Mouse (Mus musculus) CH12.LX (cell line): Measurements from ENCODE around the gene Nktr. TPM values are rescaled to one million over a fixed set of nuclear protein-coding genes. Genes with fewer than 3 reads are reported as not detected.

Experiments
- DNase-seq: peaks from one replicate; pipeline ENCODE4 v3.0.0-alpha.2; 2013; ENCODE audit errors: extremely low read depth
- H3K27ac ChIP-seq: 2 replicates; pipeline ENCODE4 v1.5.1; 2012; ENCODE audit warnings: low read depth, mild to moderate bottlenecking, control low read depth, moderate library complexity; ENCODE audit not compliant: insufficient read depth
- H3K27me3 ChIP-seq: replicated peaks from 2 replicates; pipeline ENCODE3; 2012; ENCODE audit warnings: inconsistent platforms
- H3K36me3 ChIP-seq, 2 experiments: replicated peaks in 1 of 2; 2 replicates each; pipeline versions ENCODE3 to v1.6.1; 2012; ENCODE audit warnings: inconsistent platforms in 1 of 2, low read length in 1 of 2, mild to moderate bottlenecking in 1 of 2, mixed read lengths in 1 of 2, moderate library complexity in 1 of 2; ENCODE audit not compliant: control insufficient read depth in 1 of 2, insufficient read depth in 1 of 2
- H3K4me1 ChIP-seq, 2 experiments: 2 replicates each; pipeline ENCODE4 v1.6.1; 2012; ENCODE audit warnings: inconsistent platforms in 1 of 2, moderate library complexity in 1 of 2; ENCODE audit not compliant: insufficient read depth in 2 of 2, control insufficient read depth in 1 of 2
- H3K4me2 ChIP-seq: 2 replicates; pipeline ENCODE4 v1.6.1; 2012; ENCODE audit warnings: low read depth, mild to moderate bottlenecking, control low read depth; ENCODE audit not compliant: poor library complexity, insufficient read depth, severe bottlenecking
- H3K4me3 ChIP-seq, 3 experiments: fragments of 150-350 bp in 1 of 3; sonication (generic) in 1 of 3; replicated peaks in 1 of 3; 2 replicates each; pipeline versions ENCODE3 to v1.5.1; 2011 to 2012; ENCODE audit warnings: low read depth in 2 of 3, low read length in 2 of 3, mild to moderate bottlenecking in 2 of 3, moderate library complexity in 2 of 3, control low read depth in 1 of 3, improper control_type of control experiment in 1 of 3, inconsistent platforms in 1 of 3, mixed read lengths in 1 of 3; ENCODE audit not compliant: poor library complexity in 1 of 3
- H3K79me2 ChIP-seq: replicated peaks from 2 replicates; pipeline ENCODE4 v1.6.1; 2012; ENCODE audit warnings: mild to moderate bottlenecking, moderate library complexity; ENCODE audit not compliant: control insufficient read depth, poor library complexity, insufficient read depth, severe bottlenecking; ENCODE audit errors: extremely low read depth
- H3K9ac ChIP-seq: 2 replicates; pipeline ENCODE4 v1.6.1; 2012; ENCODE audit warnings: low read depth, mild to moderate bottlenecking, control low read depth, moderate library complexity; ENCODE audit not compliant: insufficient read depth
- H3K9me3 ChIP-seq: replicated peaks from 2 replicates; pipeline ENCODE3; 2012; ENCODE audit warnings: low read length, inconsistent platforms, mixed read lengths
- CHD2 ChIP-seq: IDR thresholded peaks from 2 replicates; pipeline ENCODE4 v1.6.1; 2011; ENCODE audit warnings: low read length, improper control_type of control experiment
- CTCF ChIP-seq, 2 experiments: IDR thresholded peaks in 1 of 2; conservative IDR thresholded peaks in 1 of 2; 2 replicates each; pipeline ENCODE4 v1.5.1; 2011 to 2012; ENCODE audit warnings: low read depth in 2 of 2, low read length in 2 of 2, improper control_type of control experiment in 1 of 2, inconsistent platforms in 1 of 2, mild to moderate bottlenecking in 1 of 2, moderate library complexity in 1 of 2
- E2F4 ChIP-seq: IDR thresholded peaks from 2 replicates; pipeline ENCODE4 v1.6.1; 2011; ENCODE audit warnings: low read depth, low read length, improper control_type of control experiment; ENCODE audit not compliant: insufficient replicate concordance
- ETS1 ChIP-seq: conservative IDR thresholded peaks from 2 replicates; pipeline ENCODE4 v1.6.1; 2012; ENCODE audit warnings: low read depth, mild to moderate bottlenecking, inconsistent platforms, low read length, improper control_type of control experiment, moderate library complexity
- HCFC1 ChIP-seq: IDR thresholded peaks from 2 replicates; pipeline ENCODE4 v1.6.1; 2012; ENCODE audit warnings: low read depth, mild to moderate bottlenecking, inconsistent platforms, low read length, improper control_type of control experiment
- JUN ChIP-seq: IDR thresholded peaks from 2 replicates; pipeline ENCODE4 v1.6.1; 2011; ENCODE audit warnings: low read depth, mild to moderate bottlenecking, low read length, improper control_type of control experiment, moderate library complexity; ENCODE audit not compliant: insufficient read depth
- KAT2A ChIP-seq: IDR thresholded peaks from 2 replicates; pipeline ENCODE4 v1.6.1; 2012; ENCODE audit warnings: low read length, improper control_type of control experiment, inconsistent platforms; ENCODE audit not compliant: insufficient replicate concordance
- MAFK ChIP-seq: IDR thresholded peaks from 2 replicates; pipeline ENCODE4 v1.6.1; 2011; ENCODE audit warnings: low read length, improper control_type of control experiment; ENCODE audit not compliant: insufficient replicate concordance
- MAX ChIP-seq: IDR thresholded peaks from 2 replicates; pipeline ENCODE4 v1.6.1; 2011; ENCODE audit warnings: low read length, improper control_type of control experiment
- MAZ ChIP-seq: IDR thresholded peaks from 2 replicates; pipeline ENCODE4 v1.6.1; 2012; ENCODE audit warnings: low read depth, mild to moderate bottlenecking, inconsistent platforms, low read length, improper control_type of control experiment, moderate library complexity
- MEF2A ChIP-seq: IDR thresholded peaks from 2 replicates; pipeline ENCODE4 v1.6.1; 2014; ENCODE audit warnings: low read depth, mild to moderate bottlenecking, inconsistent platforms, low read length, improper control_type of control experiment, borderline replicate concordance
- NELFE ChIP-seq: IDR thresholded peaks from 2 replicates; pipeline ENCODE4 v1.6.1; 2011; ENCODE audit warnings: low read depth, low read length, improper control_type of control experiment
- PAX5 ChIP-seq: IDR thresholded peaks from 2 replicates; pipeline ENCODE4 v1.6.1; 2012; ENCODE audit warnings: low read length, inconsistent platforms, mixed read lengths
- TBP ChIP-seq: conservative IDR thresholded peaks from 2 replicates; pipeline ENCODE4 v1.6.1; 2011; ENCODE audit warnings: low read depth, low read length, improper control_type of control experiment
- UBTF ChIP-seq: IDR thresholded peaks from 2 replicates; pipeline ENCODE4 v1.6.1; 2012; ENCODE audit warnings: low read depth, mild to moderate bottlenecking, inconsistent platforms, low read length, improper control_type of control experiment, moderate library complexity
- USF2 ChIP-seq: conservative IDR thresholded peaks from 2 replicates; pipeline ENCODE4 v1.6.1; 2011; ENCODE audit warnings: low read depth, low read length, improper control_type of control experiment
- ZC3H11A ChIP-seq: IDR thresholded peaks from 2 replicates; pipeline ENCODE4 v1.6.1; 2012; ENCODE audit warnings: low read depth, mild to moderate bottlenecking, inconsistent platforms, low read length, improper control_type of control experiment
- ZKSCAN1 ChIP-seq: IDR thresholded peaks from 2 replicates; pipeline ENCODE4 v1.6.1; 2012; ENCODE audit warnings: low read depth, inconsistent platforms, low read length, improper control_type of control experiment, borderline replicate concordance
- ZNF384 ChIP-seq: IDR thresholded peaks from 2 replicates; pipeline ENCODE4 v1.6.1; 2012; ENCODE audit warnings: low read depth, low read length, improper control_type of control experiment, inconsistent platforms
- dilution Hi-C: fragments of 300-500 bp; cut with MboI; formaldehyde crosslinking; loops from 2 replicates; pipeline ENCODE4 v1.14.3; 2020; ENCODE audit warnings: low sequenced_read_pairs; ENCODE audit not compliant: extremely low pct_unique_long_range_greater_than_20kb, extremely low pct_ligation_motif_present
- in situ Hi-C: fragments of 300-500 bp; cut with MboI; formaldehyde crosslinking; loops from 3 replicates; pipeline ENCODE4 v1.14.3; 2019; ENCODE audit warnings: low sequenced_read_pairs, low pct_ligation_motif_present, low pct_unique_long_range_greater_than_20kb, mixed read lengths
- polyA plus RNA-seq: library from polyadenylated mRNA; unstranded; fragments of >175 nt; gene quantifications from 2 replicates; pipeline ENCODE4 v1.2.1, GENCODE M21; 2012; ENCODE audit warnings: low read depth; ENCODE audit not compliant: insufficient read length
- total RNA-seq, 2 experiments: library from RNA; depleted of rRNA; stranded (reverse); fragments of 300-350 nt in 1 of 2; fragments of >200 nt in 1 of 2; gene quantifications; 2 replicates each; pipeline ENCODE4 v1.2.3; 2012 to 2014

Gene Nktr
- total and polyA plus RNA-seq, 3 experiments, result 31.0 to 65.0 (median 32.2) TPM

GRCm38 (mm10) chr9:121778066-121778624 lies 59.2 kb downstream of the Nktr start:
- in situ Hi-C loops, result no loop called here
- Histone ChIP-seq H3K4me2 (no peak overlapping the region), H3K36me3 (no peaks in the 10 kb centered on the region), H3K4me1 (no peaks in the 10 kb centered on the region), H3K4me3 (no peak overlapping the region), H3K79me2 (no peaks in the 10 kb centered on the region), H3K27ac (no peak overlapping the region), H3K9ac (no peak overlapping the region), H3K27me3 (peaks cover 30% of the 10 kb centered on the region), H3K9me3 (peaks cover 3% of the 10 kb centered on the region)
- TF ChIP-seq PAX5 (no peak), MAFK (no peak)
- dilution Hi-C loops, result no loop called here
- no peak for DNase-seq

DNA sequence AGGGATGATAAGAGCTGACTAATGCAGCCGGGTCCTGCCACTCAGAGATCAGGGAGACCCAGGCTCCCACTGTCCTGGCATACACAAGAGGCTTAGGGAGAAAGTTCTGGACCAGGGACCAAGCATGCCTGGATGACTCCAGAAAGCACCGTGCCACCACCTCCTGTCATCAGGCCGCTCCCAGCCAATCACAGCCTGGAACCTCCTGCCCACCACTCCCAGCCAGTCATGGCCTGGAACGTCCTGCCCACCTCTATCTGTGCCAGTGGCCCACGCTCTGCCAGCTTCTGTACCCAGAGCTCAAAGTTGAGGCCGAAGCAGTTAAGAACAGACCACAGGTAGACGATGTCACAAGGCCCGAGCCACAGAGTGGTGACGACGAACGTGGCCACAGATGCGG lies 65.8 kb downstream of the Nktr start:
- dilution Hi-C loops, result no loop called here
- TF ChIP-seq ZC3H11A (no peak), ZKSCAN1 (no peak), CHD2 (no peak)
- peaks cover 84% of the 10 kb centered on the region for H3K27me3 ChIP-seq

GRCm38 (mm10) chr9:121785261-121785660 lies 66.3 kb downstream of the Nktr start:
- Histone ChIP-seq H3K4me1 (peaks cover 0 to 4% of the 10 kb centered on the region in 2 experiments; a peak in 1 of 4 replicates), H3K9ac (no peak overlapping the region), H3K4me2 (no peak overlapping the region), H3K9me3 (no peaks in the 10 kb centered on the region), H3K27ac (no peak overlapping the region)
- DNase-seq, result no peak
- in situ Hi-C loops, result no loop called here
- no peak for TF ChIP-seq ZNF384
- no peak for TF ChIP-seq CTCF (conservative IDR thresholded peaks at IDR 0.05 in 1 of 2, IDR thresholded peaks at IDR 0.05 in 1 of 2; ENCODE audit: low read depth in 2 of 2, low read length in 2 of 2)
- TF ChIP-seq UBTF, result no peak
- TF ChIP-seq USF2, result no peak
- no peak for TF ChIP-seq NELFE
- TF ChIP-seq TBP, result no peak
- no peak for TF ChIP-seq MAX
- TF ChIP-seq HCFC1, result no peak
- no peak for TF ChIP-seq JUN
- TF ChIP-seq MEF2A, result no peak
- TF ChIP-seq E2F4, result no peak
- no peak for TF ChIP-seq KAT2A
- TF ChIP-seq MAZ, result no peak
- no peak for TF ChIP-seq CHD2
- TF ChIP-seq ZKSCAN1, result no peak
- TF ChIP-seq ETS1, result no peak
- TF ChIP-seq, all 38 proteins: peak for 0
- dilution Hi-C loops, result no loop called here
- Histone ChIP-seq H3K27me3 (peaks cover 84% of the 10 kb centered on the region), H3K36me3 (no peaks in the 10 kb centered on the region), H3K79me2 (no peaks in the 10 kb centered on the region), H3K4me3 (no peak overlapping the region)

More for the DNA sequence above, 65.8 kb downstream of the Nktr start:
- in situ Hi-C loops, result no loop called here
- no peak overlapping the region for H3K4me2 ChIP-seq
- no peak overlapping the region for H3K4me3 ChIP-seq
- DNase-seq, result no peak
- H3K9ac ChIP-seq, result no peak overlapping the region
- H3K9me3 ChIP-seq, result no peaks in the 10 kb centered on the region
- no peaks in the 10 kb centered on the region for H3K36me3 ChIP-seq
- no peaks in the 10 kb centered on the region for H3K79me2 ChIP-seq
- H3K4me1 ChIP-seq, result peaks cover 0 to 4% of the 10 kb centered on the region in 2 experiments; a peak in 1 of 4 replicates
- H3K27ac ChIP-seq, result no peak overlapping the region
